8 mouse cellular contexts compared by ENCODE assay signal in the genomic region with DNA sequence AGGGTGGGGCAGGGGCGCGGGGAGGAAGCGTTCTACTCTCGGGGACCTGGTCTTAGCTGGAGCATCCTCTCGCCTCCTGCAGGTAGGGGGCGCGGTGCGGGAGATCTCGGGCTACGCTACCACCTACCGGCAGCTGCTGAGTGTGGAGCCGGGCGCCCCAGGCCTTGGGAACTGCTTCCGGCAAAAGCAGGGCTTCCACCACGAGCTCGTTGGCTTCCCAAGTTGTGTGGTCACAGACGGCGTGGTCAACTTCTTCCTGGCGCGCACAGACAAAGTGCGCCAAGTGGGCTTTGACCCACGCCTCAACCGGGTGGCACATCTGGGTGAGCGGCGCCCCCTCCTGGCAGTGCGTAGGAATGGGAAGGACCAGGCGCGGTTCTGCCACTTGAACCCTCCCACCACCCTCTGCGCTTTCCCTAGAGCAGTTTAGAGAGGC. TPM values are rescaled to one million over a fixed set of nuclear protein-coding genes. Genes with fewer than 3 reads are reported as not detected.
DNase-seq lines count a peak whose midpoint lies in the region; ATAC-seq and TF ChIP-seq lines count a peak whose summit lies in the region.

No protein-coding gene starts in this region.

- no peak for TF ChIP-seq POLR2A in liver, adult 2 months (IDR thresholded peaks at IDR 0.05; ENCODE audit: extremely low read depth, insufficient read depth, low read length)

- no peaks in the 10 kb centered on the region; the same call in 1 of the 2 replicates for H3K27me3 ChIP-seq in hindbrain, postnatal 0 days (ENCODE audit: insufficient read depth, low read length)
- H3K27me3 ChIP-seq in liver, adult 2 months (ENCODE audit: control insufficient read depth, insufficient read depth, low read length): no peaks in the 10 kb centered on the region
- H3K27me3 ChIP-seq in stomach, embryonic 15.5 days (replicated peaks): peaks cover 49% of the 10 kb centered on the region

- H3K4me1 ChIP-seq in hindbrain, postnatal 0 days (ENCODE audit: insufficient read depth, low read length): 0 out of 2 replicates have a peak, but pooled peaks cover 7% of the 10 kb centered on the region
- H3K4me1 ChIP-seq in liver, adult 2 months (ENCODE audit: control insufficient read depth, insufficient read depth, low read length): peaks cover 14% of the 10 kb centered on the region
- peaks cover 22% of the 10 kb centered on the region for H3K4me1 ChIP-seq in stomach, embryonic 15.5 days

- peak overlapping the region; percentile 19 for H3K4me3 ChIP-seq in hindbrain, postnatal 0 days (ENCODE audit: low read length)
- H3K4me3 ChIP-seq in liver, adult 2 months (ENCODE audit: insufficient read depth, low read depth, low read length): peak overlapping the region; percentile 1; the same call in 1 of the 2 replicates
- peak overlapping the region; percentile 33 for H3K4me3 ChIP-seq in stomach, embryonic 15.5 days (replicated peaks)

- peak overlapping the region; percentile 51 for H3K4me2 ChIP-seq in hindbrain, postnatal 0 days (ENCODE audit: low read depth, low read length)
- H3K4me2 ChIP-seq in stomach, embryonic 15.5 days: peak overlapping the region; percentile 75

- no peak overlapping the region for H3K27ac ChIP-seq in hindbrain, postnatal 0 days
- H3K27ac ChIP-seq in liver, adult 2 months (replicated peaks; ENCODE audit: insufficient read depth, low read depth, low read length): no peak overlapping the region
- H3K27ac ChIP-seq in stomach, embryonic 15.5 days: no peak overlapping the region

- no peak overlapping the region; the same call in 1 of the 2 replicates for H3K9ac ChIP-seq in hindbrain, postnatal 0 days (replicated peaks; ENCODE audit: low read length)
- H3K9ac ChIP-seq in liver, adult 2 months (ENCODE audit: low read depth, low read length): no peak overlapping the region
- H3K9ac ChIP-seq in stomach, embryonic 15.5 days: no peak overlapping the region

- 0 out of 2 replicates have a peak, but pooled peaks cover 2% of the 10 kb centered on the region for H3K79me2 ChIP-seq in liver, adult 2 months (ENCODE audit: control insufficient read depth, insufficient read depth, low read length)

- ATAC-seq in hindbrain, postnatal 0 days: peak; percentile 55; the same call in 1 of the 2 replicates
- peak; percentile 34; the same call in 1 of the 2 replicates for ATAC-seq in stomach, embryonic 15.5 days (ENCODE audit: insufficient read depth, low FRiP score, low read depth)

- TF ChIP-seq CTCF in hindbrain, postnatal 0 days (IDR thresholded peaks at IDR 0.05; ENCODE audit: low read depth): peak; percentile 79
- peak; percentile 89 for TF ChIP-seq CTCF in liver, adult 2 months (IDR thresholded peaks at IDR 0.05; ENCODE audit: low read depth, low read length)

- WGBS in hindbrain, postnatal 0 days: under 1% methylated on average over 28 of the region's 29 CpGs
- 29% methylated on average over 29 of the region's 29 CpGs for WGBS in liver, adult 2 months
- WGBS in stomach, embryonic 15.5 days: 1% methylated on average over 29 of the region's 29 CpGs

- no peaks in the 10 kb centered on the region for H3K9me3 ChIP-seq in hindbrain, postnatal 0 days (ENCODE audit: low read length)
- H3K9me3 ChIP-seq in stomach, embryonic 15.5 days: no peaks in the 10 kb centered on the region

- DNase-seq in gastrocnemius, adult 18-20 months (ENCODE audit: low spot score): peak; percentile 60
- no peak for DNase-seq in gastrocnemius, adult 8-10 months (ENCODE audit: low spot score in 2 of 2)
- peak; percentile 75 for DNase-seq in c-Kit-positive CD71-positive TER-119-positive erythroid progenitor cells, embryonic 14.5 days (ENCODE audit: low spot score)
- peak; percentile 72 for DNase-seq in forelimb bud, embryonic 11.5 days (ENCODE audit: low read depth, low spot score)
- peak; percentile 72 for DNase-seq in hindbrain, postnatal 0 days (ENCODE audit: low spot score)
- peak; percentile 38 for DNase-seq in liver, adult 2 months (ENCODE audit: extremely low read depth, low read depth, low spot score)
- peak; percentile 60 to 80 for DNase-seq in monocyte, adult 2 months (ENCODE audit: low read depth in 1 of 2, low spot score in 2 of 2)

- H3K36me3 ChIP-seq in hindbrain, postnatal 0 days (ENCODE audit: insufficient read depth, low read length): peaks cover 5% of the 10 kb centered on the region; the same call in 1 of the 2 replicates
- H3K36me3 ChIP-seq in liver, adult 2 months (ENCODE audit: control insufficient read depth, insufficient read depth, low read length): peaks cover 8% of the 10 kb centered on the region; the same call in 1 of the 2 replicates
- no peaks in the 10 kb centered on the region for H3K36me3 ChIP-seq in stomach, embryonic 15.5 days

RNA-seq across cellular contexts. Expression of gene B4galnt1, which starts 5.8 kb away (rescaled TPM):
- under 1 TPM; 0.39 to 0.93 TPM for total RNA-seq in gastrocnemius, adult 18-20 months (2021)
- under 1 TPM; 0.29 to 0.70 (median 0.38) TPM for total RNA-seq in gastrocnemius, adult 8-10 months (2022)
- total RNA-seq in hindbrain, postnatal 0 days (2014; rRNA removed): 111 and 112 TPM in 2 replicates
- 56.7 and 65.3 TPM in 2 replicates for polyA plus RNA-seq in hindbrain, postnatal 0 days (2015; fragmentation: Nextera tagmentation; extraction: Ambion mirVana)
- 21.9 and 36.3 TPM in 2 replicates for total RNA-seq in liver, adult 2 months (2014; rRNA removed)
- polyA plus RNA-seq in liver, adult 2 months (2012; rRNA removed): 85.0 and 89.8 TPM in 2 replicates
- polyA plus RNA-seq in stomach, embryonic 15.5 days (2015; fragmentation: Nextera tagmentation; extraction: Ambion mirVana): 29.4 and 31.4 TPM in 2 replicates

RNA-seq across cellular contexts. Expression of gene Slc26a10, which starts 9.6 kb away (rescaled TPM):
- total RNA-seq in gastrocnemius, adult 18-20 months (2021): 1 to 10 TPM; 1.6 to 2.9 TPM
- total RNA-seq in gastrocnemius, adult 8-10 months (2022): 1 to 10 TPM; 1.8 to 4.1 (median 2.7) TPM
- total RNA-seq in hindbrain, postnatal 0 days (2014; rRNA removed): 0.31 TPM in 1 of 2 replicates, not detected in the other
- 0.79 and 1.1 TPM in 2 replicates for polyA plus RNA-seq in hindbrain, postnatal 0 days (2015; fragmentation: Nextera tagmentation; extraction: Ambion mirVana)
- total RNA-seq in liver, adult 2 months (2014; rRNA removed): 1.3 and 3.1 TPM in 2 replicates
- polyA plus RNA-seq in liver, adult 2 months (2012; rRNA removed): 4.1 and 5.8 TPM in 2 replicates
- polyA plus RNA-seq in stomach, embryonic 15.5 days (2015; fragmentation: Nextera tagmentation; extraction: Ambion mirVana): 1.1 and 1.3 TPM in 2 replicates

RNA-seq across cellular contexts. Expression of gene Arhgef25, which starts 19.0 kb away (rescaled TPM):
- total RNA-seq in gastrocnemius, adult 18-20 months (2021): 1 to 10 TPM; 7.4 to 9.5 TPM
- total RNA-seq in gastrocnemius, adult 8-10 months (2022): 10 to 100 TPM in 1 of 4 experiments, 1 to 10 TPM in 3; 7.1 to 12.1 (median 9.0) TPM
- total RNA-seq in hindbrain, postnatal 0 days (2014; rRNA removed): 61.0 and 65.4 TPM in 2 replicates
- polyA plus RNA-seq in hindbrain, postnatal 0 days (2015; fragmentation: Nextera tagmentation; extraction: Ambion mirVana): 20.3 and 21.6 TPM in 2 replicates
- 0.83 and 0.87 TPM in 2 replicates for total RNA-seq in liver, adult 2 months (2014; rRNA removed)
- 0.91 and 1.4 TPM in 2 replicates for polyA plus RNA-seq in liver, adult 2 months (2012; rRNA removed)
- polyA plus RNA-seq in stomach, embryonic 15.5 days (2015; fragmentation: Nextera tagmentation; extraction: Ambion mirVana): 65.9 and 69.9 TPM in 2 replicates

RNA-seq across cellular contexts. Expression of gene Dtx3, which starts 24.7 kb away (rescaled TPM):
- 10 to 100 TPM; 20.0 to 27.3 TPM for total RNA-seq in gastrocnemius, adult 18-20 months (2021)
- 10 to 100 TPM; 22.1 to 27.1 (median 23.2) TPM for total RNA-seq in gastrocnemius, adult 8-10 months (2022)
- 233 and 240 TPM in 2 replicates for total RNA-seq in hindbrain, postnatal 0 days (2014; rRNA removed)
- polyA plus RNA-seq in hindbrain, postnatal 0 days (2015; fragmentation: Nextera tagmentation; extraction: Ambion mirVana): 170 and 185 TPM in 2 replicates
- total RNA-seq in liver, adult 2 months (2014; rRNA removed): 1.5 and 1.8 TPM in 2 replicates
- polyA plus RNA-seq in liver, adult 2 months (2012; rRNA removed): 5.2 and 10.0 TPM in 2 replicates
- 90.4 and 106 TPM in 2 replicates for polyA plus RNA-seq in stomach, embryonic 15.5 days (2015; fragmentation: Nextera tagmentation; extraction: Ambion mirVana)

RNA-seq across cellular contexts. Expression of gene Pip4k2c, which starts 40.5 kb away (rescaled TPM):
- 1 to 10 TPM; 7.4 to 8.2 TPM for total RNA-seq in gastrocnemius, adult 18-20 months (2021)
- 1 to 10 TPM; 7.6 to 8.8 (median 8.4) TPM for total RNA-seq in gastrocnemius, adult 8-10 months (2022)
- total RNA-seq in hindbrain, postnatal 0 days (2014; rRNA removed): 18.3 and 22.8 TPM in 2 replicates
- 19.9 and 20.2 TPM in 2 replicates for polyA plus RNA-seq in hindbrain, postnatal 0 days (2015; fragmentation: Nextera tagmentation; extraction: Ambion mirVana)
- 8.9 and 10.7 TPM in 2 replicates for total RNA-seq in liver, adult 2 months (2014; rRNA removed)
- polyA plus RNA-seq in liver, adult 2 months (2012; rRNA removed): 13.0 and 13.9 TPM in 2 replicates
- 29.9 and 32.3 TPM in 2 replicates for polyA plus RNA-seq in stomach, embryonic 15.5 days (2015; fragmentation: Nextera tagmentation; extraction: Ambion mirVana)

Comparison
In these comparisons a context has a peak if more than half of its experiments do, and no peak if none do; other contexts are left out.
1. DNase-seq: peak in gastrocnemius, adult 18-20 months (single experiment), c-Kit-positive CD71-positive TER-119-positive erythroid progenitor cells, embryonic 14.5 days (single experiment), forelimb bud, embryonic 11.5 days (single experiment), hindbrain, postnatal 0 days (single experiment), liver, adult 2 months (single experiment) and monocyte, adult 2 months (2 of 2); none in gastrocnemius, adult 8-10 months (0 of 2).
2. RNA of gene B4galnt1, which starts 5.8 kb away (total RNA-seq): 111 to 112 TPM in hindbrain, postnatal 0 days and 21.9 to 36.3 TPM in liver, adult 2 months; 0.39 to 0.93 TPM in gastrocnemius, adult 18-20 months and 0.29 to 0.70 TPM in gastrocnemius, adult 8-10 months; every median in the first group is over 10 times any median in the second.
3. Peak in every context shown above with its lines, with median percentiles within 50 percentile points of each other: H3K4me3 ChIP-seq.